In genomic region chr14:7821341-7821740, GRCm38 (mm10) we compare ENCODE assay signal across 15 mouse cellular contexts. TPM values are rescaled to one million over a fixed set of nuclear protein-coding genes. Genes with fewer than 3 reads are reported as not detected.
A peak's percentile ranks its signal among the peaks of the same experiment; 100 is the strongest.
DNase-seq lines count a peak whose midpoint lies in the region; ATAC-seq and TF ChIP-seq lines count a peak whose summit lies in the region.
"Had no signal": no experiment of that assay in that cellular context is flagged by ENCODE, and none has a peak within 500 bp of the region (broad histone marks: within the 10 kb centered on the region; RNA-seq: fewer than 3 reads in every experiment).

No protein-coding gene starts in this region.

- H3K4me1 ChIP-seq in midbrain, postnatal 0 days (ENCODE audit: insufficient read depth, low read length) = peaks cover 17% of the 10 kb centered on the region
- peaks cover 40% of the 10 kb centered on the region for H3K4me1 ChIP-seq in midbrain, embryonic 15.5 days
- peaks cover 50% of the 10 kb centered on the region for H3K4me1 ChIP-seq in limb, embryonic 11.5 days (ENCODE audit: control insufficient read depth, insufficient read depth, low read length)

- H3K27me3 ChIP-seq in midbrain, postnatal 0 days (ENCODE audit: insufficient read depth, low read length) = no peaks in the 10 kb centered on the region
- H3K27me3 ChIP-seq in midbrain, embryonic 15.5 days (replicated peaks) = no peaks in the 10 kb centered on the region
- no peaks in the 10 kb centered on the region for H3K27me3 ChIP-seq in limb, embryonic 11.5 days (ENCODE audit: control insufficient read depth, insufficient read depth, low read length)

- H3K36me3 ChIP-seq in midbrain, postnatal 0 days (ENCODE audit: insufficient read depth, low read length) = no peaks in the 10 kb centered on the region
- H3K36me3 ChIP-seq in midbrain, embryonic 15.5 days (replicated peaks) = no peaks in the 10 kb centered on the region
- H3K36me3 ChIP-seq in limb, embryonic 11.5 days (ENCODE audit: control insufficient read depth, insufficient read depth, low read length) = no peaks in the 10 kb centered on the region; the same call in 1 of the 2 replicates

- TF ChIP-seq CTCF in midbrain, postnatal 0 days (IDR thresholded peaks at IDR 0.05) = no peak

- no peaks in the 10 kb centered on the region for H3K9me3 ChIP-seq in midbrain, postnatal 0 days (ENCODE audit: low read length)
- H3K9me3 ChIP-seq in midbrain, embryonic 15.5 days = no peaks in the 10 kb centered on the region
- no peaks in the 10 kb centered on the region for H3K9me3 ChIP-seq in limb, embryonic 11.5 days (ENCODE audit: control insufficient read depth, low read length)
- H3K9me3 ChIP-seq: megakaryocyte, embryonic 14.5 days had no signal

- WGBS in midbrain, postnatal 0 days = 78% methylated on average over 8 of the region's 8 CpGs
- 82% methylated on average over 8 of the region's 8 CpGs for whole genome bisulfite sequencing in midbrain, embryonic 15.5 days
- 68% methylated on average over 8 of the region's 8 CpGs for WGBS in limb, embryonic 11.5 days

- intact Hi-C loops in heart, postnatal 14 days (cut with DNase I) = no loop called here

- 0 out of 2 replicates have a peak overlapping the region, but pooled peaks have one; percentile 88 for H3K4me2 ChIP-seq in midbrain, postnatal 0 days (ENCODE audit: low read depth, low read length, poor library complexity, severe bottlenecking)
- H3K4me2 ChIP-seq in midbrain, embryonic 15.5 days = no peak overlapping the region
- H3K4me2 ChIP-seq in limb, embryonic 11.5 days (ENCODE audit: low read depth, severe bottlenecking) = peak overlapping the region; percentile 71; the same call in 1 of the 2 replicates

- H3K4me3 ChIP-seq in midbrain, postnatal 0 days (ENCODE audit: low read depth, low read length) = no peak overlapping the region
- no peak overlapping the region for H3K4me3 ChIP-seq in midbrain, embryonic 15.5 days
- no peak overlapping the region for H3K4me3 ChIP-seq in limb, embryonic 11.5 days (ENCODE audit: low read depth, low read length)
- H3K4me3 ChIP-seq: megakaryocyte, embryonic 14.5 days had no signal

- H3K9ac ChIP-seq in midbrain, postnatal 0 days (replicated peaks; ENCODE audit: low read length, poor library complexity, severe bottlenecking) = no peak overlapping the region
- no peak overlapping the region for H3K9ac ChIP-seq in midbrain, embryonic 15.5 days
- no peak overlapping the region for H3K9ac ChIP-seq in limb, embryonic 11.5 days (ENCODE audit: low read length)
- H3K9ac ChIP-seq: liver, embryonic 14.5 days had no signal

- no peak for ATAC-seq in midbrain, postnatal 0 days (ENCODE audit: low FRiP score)
- no peak for ATAC-seq in midbrain, embryonic 15.5 days (replicated peaks)
- no peak for ATAC-seq in limb, embryonic 11.5 days (ENCODE audit: insufficient number of reproducible peaks, low FRiP score, low TSS enrichment, low read depth)
- no peak for ATAC-seq in monocyte, adult 5-6 weeks (replicated peaks; ENCODE audit: insufficient number of reproducible peaks, low FRiP score, low TSS enrichment, poor library complexity, severe bottlenecking)

- no peak overlapping the region for H3K27ac ChIP-seq in midbrain, postnatal 0 days (ENCODE audit: low read depth, low read length)
- H3K27ac ChIP-seq in midbrain, embryonic 15.5 days = no peak overlapping the region
- no peak overlapping the region for H3K27ac ChIP-seq in limb, embryonic 11.5 days (replicated peaks; ENCODE audit: low read depth, low read length)
- H3K27ac ChIP-seq: liver, embryonic 14.5 days had no signal

- DNase-seq in heart, adult 11 months = peak; percentile 90
- no peak for DNase-seq in heart, postnatal 14 days
- DNase-seq in midbrain, postnatal 0 days (ENCODE audit: low spot score) = no peak
- DNase-seq in limb, embryonic 11.5 days (ENCODE audit: low spot score) = no peak
- no peak for DNase-seq in right cerebral cortex, adult 2 months (ENCODE audit: low spot score in 2 of 2)
- no peak for DNase-seq in testis, postnatal 10 days (ENCODE audit: low spot score)
- DNase-seq: cerebellum, adult 8-10 months had no signal

RNA-seq across cellular contexts. Expression of gene Flnb, which starts 3.6 kb away (rescaled TPM):
- total RNA-seq in heart, postnatal 14 days (2021) = 10 to 100 TPM; 32.5 to 36.3 TPM
- total RNA-seq in midbrain, postnatal 0 days (2014; rRNA removed) = 23.7 and 34.3 TPM in 2 replicates
- 3.5 and 7.0 TPM in 2 replicates for polyA plus RNA-seq in midbrain, postnatal 0 days (2015; fragmentation: Nextera tagmentation; extraction: Ambion mirVana)
- 12.0 and 12.6 TPM in 2 replicates for polyA plus RNA-seq in midbrain, embryonic 15.5 days (2015; fragmentation: Nextera tagmentation; extraction: Ambion mirVana)
- polyA plus RNA-seq in limb, embryonic 11.5 days (2014; fragmentation: Nextera tagmentation; extraction: Ambion mirVana) = 35.0 and 37.9 TPM in 2 replicates
- 8.0 to 12.0 TPM (median 8.2 TPM) in 3 replicates for total RNA-seq in monocyte, adult 5-6 weeks (2017)

RNA-seq across cellular contexts. Expression of gene Gm26661, which starts 30.0 kb away (rescaled TPM):
- total RNA-seq in heart, postnatal 14 days (2021) = not detected
- not detected in 2 replicates for total RNA-seq in midbrain, postnatal 0 days (2014; rRNA removed)
- polyA plus RNA-seq in midbrain, postnatal 0 days (2015; fragmentation: Nextera tagmentation; extraction: Ambion mirVana) = 0.96 TPM in 1 of 2 replicates, not detected in the other
- not detected in 2 replicates for polyA plus RNA-seq in midbrain, embryonic 15.5 days (2015; fragmentation: Nextera tagmentation; extraction: Ambion mirVana)
- not detected in 2 replicates for polyA plus RNA-seq in limb, embryonic 11.5 days (2014; fragmentation: Nextera tagmentation; extraction: Ambion mirVana)
- not detected in 3 replicates for total RNA-seq in monocyte, adult 5-6 weeks (2017)
- total RNA-seq: adrenal gland, postnatal 4 days; hematopoietic stem cell, adult 5-6 weeks had no signal
- polyA plus RNA-seq: large intestine, adult 2 months; liver, embryonic 14.5 days; spleen, adult 2 months had no signal
